Mouse (Mus musculus): Measurements from ENCODE around the gene Gna15.

GRCm38 (mm10) chr10:81500032-81500431 lies 24.0 kb downstream of the Gna15 start, which contains the start of gene S1pr4:
- TF ChIP-seq CTCF (IDR thresholded peaks at IDR 0.05; ENCODE audit: borderline replicate concordance, insufficient read depth, low read length), result no peak
- TF ChIP-seq POLR2A (IDR thresholded peaks at IDR 0.05; ENCODE audit: low read depth, low read length), result no peak
